Mouse (Mus musculus) frontal cortex, postnatal 36 days (tissue): ENCODE results near the gene Trp53i11.

ENCODE experiments used
- DNase-seq, 2 experiments: peaks; one replicate each; pipeline ENCODE4 v3.0.0; 2022; ENCODE audit warnings: low spot score in 2 of 2

Trp53i11 gene

GRCm38 (mm10) chr2:93171929-93172328 is 15.4 kb upstream of the Trp53i11 start:
- DNase-seq, result no peak

- no peak for DNase-seq
Observed at GRCm38 (mm10) chr2:93172460-93172859, 14.9 kb upstream of the Trp53i11 start.

- no peak for DNase-seq
Observed at GRCm38 (mm10) chr2:93174159-93174558, 13.2 kb upstream of the Trp53i11 start.

GRCm38 (mm10) chr2:93175278-93175677 is 12.1 kb upstream of the Trp53i11 start:
- no peak for DNase-seq

GRCm38 (mm10) chr2:93175721-93176120 is 11.6 kb upstream of the Trp53i11 start:
- no peak for DNase-seq

- DNase-seq, result no peak
Observed at GRCm38 (mm10) chr2:93176193-93176798, 11.1 kb upstream of the Trp53i11 start.

- DNase-seq, result no peak
Observed at GRCm38 (mm10) chr2:93176871-93177667, 10.3 kb upstream of the Trp53i11 start.

GRCm38 (mm10) chr2:93177668-93178312 is 9.6 kb upstream of the Trp53i11 start:
- DNase-seq, result no peak

GRCm38 (mm10) chr2:93178313-93178677 is 9.1 kb upstream of the Trp53i11 start:
- no peak for DNase-seq

GRCm38 (mm10) chr2:93179603-93180002 is 7.7 kb upstream of the Trp53i11 start:
- no peak for DNase-seq

- DNase-seq, result peak; percentile 68 to 75
Observed at GRCm38 (mm10) chr2:93180077-93180844, 7.1 kb upstream of the Trp53i11 start.

GRCm38 (mm10) chr2:93182859-93183258 is 4.5 kb upstream of the Trp53i11 start:
- no peak for DNase-seq

GRCm38 (mm10) chr2:93188020-93188760 is 842 bp downstream of the Trp53i11 start:
- no peak for DNase-seq

- peak in 1 of 2 experiments; percentile 52 for DNase-seq
Observed at GRCm38 (mm10) chr2:93188761-93189458, 1.6 kb downstream of the Trp53i11 start.

- DNase-seq, result no peak
Observed at GRCm38 (mm10) chr2:93190771-93191487, 3.6 kb downstream of the Trp53i11 start.

GRCm38 (mm10) chr2:93191488-93192181 is 4.3 kb downstream of the Trp53i11 start:
- DNase-seq, result no peak

GRCm38 (mm10) chr2:93192182-93192560 is 4.8 kb downstream of the Trp53i11 start:
- DNase-seq, result no peak

- DNase-seq, result no peak
Observed at GRCm38 (mm10) chr2:93192671-93193080, 5.3 kb downstream of the Trp53i11 start.

GRCm38 (mm10) chr2:93193806-93194205 is 6.5 kb downstream of the Trp53i11 start:
- no peak for DNase-seq
